Mouse (Mus musculus): Measurements from ENCODE around the gene Pola2. TPM values are rescaled to one million over a fixed set of nuclear protein-coding genes. Genes with fewer than 3 reads are reported as not detected.

Pola2 gene
- total and polyA plus RNA-seq, 3 experiments, result 77.3 to 126 (median 99.4) TPM

GRCm38 (mm10) chr19:5927532-5927931 lies 36.5 kb downstream of the Pola2 start:
- Histone ChIP-seq H3K79me2 (ENCODE audit: control insufficient read depth, insufficient read depth, low read length, poor library complexity) (no peaks in the 10 kb centered on the region), H3K27ac (ENCODE audit: control insufficient read depth, low read depth, low read length) (no peak overlapping the region)

GRCm38 (mm10) chr19:5927026-5927425 lies 37.0 kb downstream of the Pola2 start:
- Histone ChIP-seq H3K4me3 (ENCODE audit: control insufficient read depth in 1 of 2, insufficient read depth in 1 of 2, low read depth in 2 of 2, low read length in 2 of 2) (no peak overlapping the region), H3K27ac (ENCODE audit: control insufficient read depth, low read depth, low read length) (no peak overlapping the region), H3K79me2 (ENCODE audit: control insufficient read depth, insufficient read depth, low read length, poor library complexity) (no peaks in the 10 kb centered on the region), H3K9ac (ENCODE audit: control insufficient read depth, low read depth, low read length, poor library complexity, severe bottlenecking) (no peak overlapping the region), H3K27me3 (ENCODE audit: control insufficient read depth in 1 of 2, insufficient read depth in 2 of 2, low read length in 2 of 2) (no peaks in the 10 kb centered on the region), H3K9me3 (replicated peaks; ENCODE audit: insufficient read depth, low read length) (no peaks in the 10 kb centered on the region), H3K36me3 (ENCODE audit: control insufficient read depth in 1 of 2, insufficient read depth in 2 of 2, low read length in 2 of 2) (peaks cover 0 to 12% of the 10 kb centered on the region in 2 experiments; a peak in 2 of 4 replicates), H3K4me1 (ENCODE audit: control insufficient read depth in 1 of 2, insufficient read depth in 2 of 2, low read length in 2 of 2) (peaks cover 8 to 13% of the 10 kb centered on the region in 2 experiments)
- TF ChIP-seq MYC (IDR thresholded peaks at IDR 0.05; ENCODE audit: low read depth, low read length) (no peak), CHD2 (IDR thresholded peaks at IDR 0.05; ENCODE audit: low read length) (no peak), GABPA (IDR thresholded peaks at IDR 0.05; ENCODE audit: low read depth, low read length) (no peak), GATA1 (IDR thresholded peaks at IDR 0.05; ENCODE audit: low read depth, low read length) (no peak), TCF12 (IDR thresholded peaks at IDR 0.05; ENCODE audit: low read depth, low read length) (no peak), TAL1 (IDR thresholded peaks at IDR 0.05; ENCODE audit: low read length) (no peak), CTCF (IDR thresholded peaks at IDR 0.05 in 2 of 3, conservative IDR thresholded peaks at IDR 0.05 in 1 of 3; ENCODE audit: control insufficient read depth in 1 of 3, insufficient read depth in 1 of 3, low read depth in 2 of 3, low read length in 3 of 3, poor library complexity in 1 of 3, severe bottlenecking in 1 of 3) (no peak), MAZ (IDR thresholded peaks at IDR 0.05; ENCODE audit: low read depth, low read length) (no peak), MXI1 (IDR thresholded peaks at IDR 0.05; ENCODE audit: low read depth, low read length) (no peak), MAX (IDR thresholded peaks at IDR 0.05; ENCODE audit: low read length) (no peak)
- DNase-seq (ENCODE audit: low read depth, low spot score), result no peak

More at GRCm38 (mm10) chr19:5927532-5927931, 36.5 kb downstream of the Pola2 start:
- Histone ChIP-seq H3K4me3 (ENCODE audit: control insufficient read depth in 1 of 2, insufficient read depth in 1 of 2, low read depth in 2 of 2, low read length in 2 of 2) (no peak overlapping the region), H3K27me3 (ENCODE audit: control insufficient read depth in 1 of 2, insufficient read depth in 2 of 2, low read length in 2 of 2) (no peaks in the 10 kb centered on the region), H3K4me1 (ENCODE audit: control insufficient read depth in 1 of 2, insufficient read depth in 2 of 2, low read length in 2 of 2) (peaks cover 5 to 8% of the 10 kb centered on the region in 2 experiments), H3K9ac (ENCODE audit: control insufficient read depth, low read depth, low read length, poor library complexity, severe bottlenecking) (no peak overlapping the region), H3K36me3 (ENCODE audit: control insufficient read depth in 1 of 2, insufficient read depth in 2 of 2, low read length in 2 of 2) (peaks cover 0 to 12% of the 10 kb centered on the region in 2 experiments; a peak in 2 of 4 replicates), H3K9me3 (replicated peaks; ENCODE audit: insufficient read depth, low read length) (no peaks in the 10 kb centered on the region)
- no peak for DNase-seq (ENCODE audit: low read depth, low spot score)
- TF ChIP-seq GABPA (IDR thresholded peaks at IDR 0.05; ENCODE audit: low read depth, low read length) (no peak), GATA1 (IDR thresholded peaks at IDR 0.05; ENCODE audit: low read depth, low read length) (no peak), ZNF384 (IDR thresholded peaks at IDR 0.05; ENCODE audit: low read depth, low read length) (no peak), TCF12 (IDR thresholded peaks at IDR 0.05; ENCODE audit: low read depth, low read length) (no peak), ZMIZ1 (IDR thresholded peaks at IDR 0.05; ENCODE audit: low read depth, low read length) (no peak), NRF1 (IDR thresholded peaks at IDR 0.05; ENCODE audit: insufficient read depth, low read depth, low read length, poor library complexity, severe bottlenecking) (no peak), ZC3H11A (IDR thresholded peaks at IDR 0.05; ENCODE audit: low read depth, low read length) (no peak), TBP (IDR thresholded peaks at IDR 0.05; ENCODE audit: low read depth, low read length) (no peak), POLR2AphosphoS5 (IDR thresholded peaks at IDR 0.05; ENCODE audit: borderline replicate concordance, low read depth, low read length) (no peak), SIN3A (IDR thresholded peaks at IDR 0.05; ENCODE audit: low read length) (no peak)
